Mouse (Mus musculus) midbrain, embryonic 11.5 days (tissue): ENCODE data around the gene 1190007I07Rik. TPM values are rescaled to one million over a fixed set of nuclear protein-coding genes. Genes with fewer than 3 reads are reported as not detected.

Experiments
- polyA plus RNA-seq: library from polyadenylated mRNA; unstranded; fragments of >200 nt; fragmentation: Nextera tagmentation; extraction: Ambion mirVana; gene quantifications from 2 replicates; pipeline ENCODE4 v1.2.1, GENCODE M21; 2014

Gene 1190007I07Rik
- polyA plus RNA-seq, 1 experiment from 2014 or later, result 35.9 TPM

Other genes starting within 250 kb of the 1190007I07Rik start
- not detected in 2 replicates for gene Gm1553, start 130.6 kb downstream of the 1190007I07Rik start, polyA plus RNA-seq
- 340 and 352 TPM in 2 replicates for gene Tdg, start 6.6 kb upstream of the 1190007I07Rik start, polyA plus RNA-seq
- gene Glt8d2, start 67.4 kb upstream of the 1190007I07Rik start, polyA plus RNA-seq, result 2.4 and 3.3 TPM in 2 replicates
- 34.4 and 35.2 TPM in 2 replicates for gene Hcfc2, start 72.9 kb upstream of the 1190007I07Rik start, polyA plus RNA-seq
- 79.0 and 85.4 TPM in 2 replicates for gene Nfyb, start 140.9 kb upstream of the 1190007I07Rik start, polyA plus RNA-seq
- gene Txnrd1, start 210.7 kb upstream of the 1190007I07Rik start, polyA plus RNA-seq, result 189 and 195 TPM in 2 replicates
- 0.53 and 0.57 TPM in 2 replicates for gene Eid3, start 243.4 kb upstream of the 1190007I07Rik start, polyA plus RNA-seq